Mouse (Mus musculus): ENCODE data around the gene Bcas1. TPM values are rescaled to one million over a fixed set of nuclear protein-coding genes. Genes with fewer than 3 reads are reported as not detected.
"Not testable (repeated sequence)": the region's sequence is repeated elsewhere in the genome, so short reads cannot be mapped to it uniquely, and the experiment has no call there.

Bcas1 gene
- total and polyA plus RNA-seq, 3 experiments = 0.55 TPM; not detected in 2

DNA sequence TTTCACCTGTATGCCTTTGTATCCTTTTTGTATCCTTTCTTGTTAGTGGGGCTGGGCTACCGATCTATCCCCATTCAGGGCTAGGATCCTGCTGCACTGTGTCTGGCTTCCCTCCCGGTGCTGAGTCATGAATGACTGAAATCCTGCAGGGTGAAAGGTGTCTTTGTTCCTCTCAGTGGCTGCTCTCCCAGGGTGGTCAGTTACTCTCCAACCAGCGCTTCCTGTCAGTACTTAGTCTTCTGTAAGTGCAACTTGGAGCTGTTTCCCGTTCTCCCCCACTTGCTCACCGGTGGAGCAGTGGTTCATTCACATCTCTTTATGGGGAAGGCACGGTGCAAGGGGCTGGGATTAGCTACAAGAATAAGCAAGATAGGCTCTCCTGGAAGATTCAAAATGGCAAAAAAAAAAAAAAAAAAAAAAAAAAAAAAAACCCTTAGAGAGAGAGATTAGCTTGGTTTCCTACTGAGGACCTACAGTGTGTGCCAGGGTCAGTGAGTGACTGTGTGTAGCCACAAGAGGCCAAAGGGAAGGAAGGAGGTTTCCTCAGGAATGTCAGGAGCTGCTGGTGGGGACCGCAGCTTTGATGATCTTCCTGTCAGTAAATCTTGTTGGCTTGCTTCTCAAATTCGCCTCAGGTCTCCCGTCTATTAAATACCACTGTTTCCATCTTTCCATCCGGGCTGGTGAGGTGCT lies 42.1 kb upstream of the Bcas1 start:
- DNase-seq (ENCODE audit: low spot score) (no peak), ATAC-seq (ENCODE audit: extremely low read depth, insufficient number of reproducible peaks, low FRiP score, poor library complexity, severe bottlenecking) (no peak)
- no peaks in the 10 kb centered on the region for H3K4me1 ChIP-seq (ENCODE audit: insufficient read depth, low read depth, low read length)
- H3K4me3 ChIP-seq (ENCODE audit: low read depth, low read length) = no peak overlapping the region
- no peaks in the 10 kb centered on the region for H3K36me3 ChIP-seq (replicated peaks)
- no peaks in the 10 kb centered on the region for H3K27me3 ChIP-seq (ENCODE audit: insufficient read depth, low read length)
- TF ChIP-seq TAL1 (conservative IDR thresholded peaks at IDR 0.05; ENCODE audit: low read depth, low read length) = no peak
- TF ChIP-seq CTCF (IDR thresholded peaks at IDR 0.05; ENCODE audit: low read depth, low read length) = no peak
- no peak for TF ChIP-seq GATA1 (IDR thresholded peaks at IDR 0.05; ENCODE audit: borderline replicate concordance, low read length)
- no peak for TF ChIP-seq GATA2 (IDR thresholded peaks at IDR 0.05; ENCODE audit: borderline replicate concordance, low read depth, low read length)
- no peak for TF ChIP-seq POLR2AphosphoS5 (IDR thresholded peaks at IDR 0.05; ENCODE audit: insufficient replicate concordance, low read depth, low read length)
- peaks cover 64% of the 10 kb centered on the region for H3K9me3 ChIP-seq (replicated peaks)

DNA sequence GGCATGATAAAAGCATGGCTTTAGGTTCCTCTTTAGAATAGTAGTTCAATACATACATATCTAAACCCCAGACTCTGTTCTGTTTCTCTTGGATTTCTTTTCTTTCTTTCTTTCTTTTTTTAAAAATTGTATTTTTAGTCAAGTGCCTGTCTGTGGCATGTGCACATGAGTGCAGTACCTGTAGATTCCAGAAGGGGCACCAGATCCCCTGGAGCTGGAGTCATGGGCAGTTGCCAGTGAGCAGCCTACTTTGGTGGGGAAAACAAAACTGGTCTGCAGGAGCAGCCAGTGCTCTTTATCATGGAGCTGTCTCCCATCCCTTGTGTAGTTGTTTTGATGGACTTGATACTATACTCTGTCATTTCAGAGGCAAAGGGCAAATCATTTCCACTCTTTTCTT lies 40.4 kb upstream of the Bcas1 start:
- Histone ChIP-seq H3K36me3 (replicated peaks) (no peaks in the 10 kb centered on the region), H3K27me3 (ENCODE audit: insufficient read depth, low read length) (no peaks in the 10 kb centered on the region), H3K4me3 (ENCODE audit: low read depth, low read length) (no peak overlapping the region), H3K9me3 (replicated peaks) (peaks cover 66% of the 10 kb centered on the region), H3K4me1 (ENCODE audit: insufficient read depth, low read depth, low read length) (no peaks in the 10 kb centered on the region)
- DNase-seq (ENCODE audit: low spot score) = no peak
- no peak for TF ChIP-seq GATA2 (IDR thresholded peaks at IDR 0.05; ENCODE audit: borderline replicate concordance, low read depth, low read length)
- TF ChIP-seq POLR2AphosphoS5 (IDR thresholded peaks at IDR 0.05; ENCODE audit: insufficient replicate concordance, low read depth, low read length) = no peak
- TF ChIP-seq CTCF (IDR thresholded peaks at IDR 0.05; ENCODE audit: low read depth, low read length) = no peak
- TF ChIP-seq TAL1 (conservative IDR thresholded peaks at IDR 0.05; ENCODE audit: low read depth, low read length) = no peak
- no peak for TF ChIP-seq GATA1 (IDR thresholded peaks at IDR 0.05; ENCODE audit: borderline replicate concordance, low read length)
- no peak for ATAC-seq (ENCODE audit: extremely low read depth, insufficient number of reproducible peaks, low FRiP score, poor library complexity, severe bottlenecking)

DNA sequence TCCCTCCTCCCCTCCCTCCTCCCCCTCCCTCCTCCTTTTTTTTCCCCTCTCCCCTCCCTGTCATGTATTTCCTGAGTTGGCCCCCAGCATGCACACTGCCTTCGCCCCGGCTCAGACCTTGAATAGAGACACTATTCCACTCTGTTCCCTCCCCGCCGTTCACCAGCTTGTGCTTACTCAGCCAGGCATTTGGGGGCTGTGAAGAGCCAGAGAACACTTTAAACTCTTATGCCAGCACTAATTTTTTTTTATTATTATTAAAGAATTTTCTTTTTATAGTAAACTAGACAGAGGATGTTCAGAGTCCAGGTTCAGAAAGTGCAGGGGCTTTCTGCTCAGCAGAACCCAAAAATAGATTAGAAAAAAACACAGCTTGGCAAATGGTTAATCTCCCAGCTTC lies 37.2 kb upstream of the Bcas1 start:
- H3K27me3 ChIP-seq (ENCODE audit: insufficient read depth, low read length) = no peaks in the 10 kb centered on the region
- no peak for ATAC-seq (ENCODE audit: extremely low read depth, insufficient number of reproducible peaks, low FRiP score, poor library complexity, severe bottlenecking)

DNA sequence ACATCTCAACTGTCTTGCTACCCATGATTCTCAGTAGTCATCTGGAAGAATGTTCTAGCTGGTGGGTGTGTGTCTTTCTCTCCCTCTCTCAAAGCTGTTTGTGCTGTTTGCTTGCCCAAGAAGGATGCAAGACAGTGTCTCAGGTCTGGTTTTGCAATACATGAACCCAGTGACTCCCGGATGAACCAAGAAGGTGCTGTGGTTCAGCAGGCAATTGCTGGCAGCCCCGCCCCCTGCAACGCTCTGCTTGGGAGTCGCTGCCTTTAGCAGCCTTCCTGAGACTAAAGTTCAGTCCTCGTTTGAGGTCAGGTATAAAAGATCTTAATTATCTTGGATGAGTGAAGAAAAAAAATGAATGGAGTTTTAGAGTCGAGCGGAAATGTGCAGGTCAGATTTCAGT lies 34.0 kb upstream of the Bcas1 start:
- H3K27me3 ChIP-seq (ENCODE audit: insufficient read depth, low read length) = no peaks in the 10 kb centered on the region
- no peak overlapping the region for H3K4me3 ChIP-seq (ENCODE audit: low read depth, low read length)
- no peaks in the 10 kb centered on the region for H3K4me1 ChIP-seq (ENCODE audit: insufficient read depth, low read depth, low read length)
- peaks cover 71% of the 10 kb centered on the region for H3K9me3 ChIP-seq (replicated peaks)
- H3K36me3 ChIP-seq (replicated peaks) = no peaks in the 10 kb centered on the region
- DNase-seq (ENCODE audit: low spot score) = no peak
- ATAC-seq (ENCODE audit: extremely low read depth, insufficient number of reproducible peaks, low FRiP score, poor library complexity, severe bottlenecking) = no peak
- TF ChIP-seq GATA1 (IDR thresholded peaks at IDR 0.05; ENCODE audit: borderline replicate concordance, low read length) (no peak), GATA2 (IDR thresholded peaks at IDR 0.05; ENCODE audit: borderline replicate concordance, low read depth, low read length) (no peak), CTCF (IDR thresholded peaks at IDR 0.05; ENCODE audit: low read depth, low read length) (no peak), TAL1 (conservative IDR thresholded peaks at IDR 0.05; ENCODE audit: low read depth, low read length) (no peak), POLR2AphosphoS5 (IDR thresholded peaks at IDR 0.05; ENCODE audit: insufficient replicate concordance, low read depth, low read length) (no peak)

More for the DNA sequence above, 37.2 kb upstream of the Bcas1 start:
- no peak overlapping the region for H3K4me3 ChIP-seq (ENCODE audit: low read depth, low read length)
- peaks cover 66% of the 10 kb centered on the region for H3K9me3 ChIP-seq (replicated peaks)
- no peaks in the 10 kb centered on the region for H3K36me3 ChIP-seq (replicated peaks)
- DNase-seq (ENCODE audit: low spot score) = no peak
- TF ChIP-seq POLR2AphosphoS5 (IDR thresholded peaks at IDR 0.05; ENCODE audit: insufficient replicate concordance, low read depth, low read length) = no peak
- TF ChIP-seq GATA1 (IDR thresholded peaks at IDR 0.05; ENCODE audit: borderline replicate concordance, low read length) = no peak
- TF ChIP-seq TAL1 (conservative IDR thresholded peaks at IDR 0.05; ENCODE audit: low read depth, low read length) = no peak
- no peak for TF ChIP-seq CTCF (IDR thresholded peaks at IDR 0.05; ENCODE audit: low read depth, low read length)
- no peak for TF ChIP-seq GATA2 (IDR thresholded peaks at IDR 0.05; ENCODE audit: borderline replicate concordance, low read depth, low read length)
- no peaks in the 10 kb centered on the region for H3K4me1 ChIP-seq (ENCODE audit: insufficient read depth, low read depth, low read length)

DNA sequence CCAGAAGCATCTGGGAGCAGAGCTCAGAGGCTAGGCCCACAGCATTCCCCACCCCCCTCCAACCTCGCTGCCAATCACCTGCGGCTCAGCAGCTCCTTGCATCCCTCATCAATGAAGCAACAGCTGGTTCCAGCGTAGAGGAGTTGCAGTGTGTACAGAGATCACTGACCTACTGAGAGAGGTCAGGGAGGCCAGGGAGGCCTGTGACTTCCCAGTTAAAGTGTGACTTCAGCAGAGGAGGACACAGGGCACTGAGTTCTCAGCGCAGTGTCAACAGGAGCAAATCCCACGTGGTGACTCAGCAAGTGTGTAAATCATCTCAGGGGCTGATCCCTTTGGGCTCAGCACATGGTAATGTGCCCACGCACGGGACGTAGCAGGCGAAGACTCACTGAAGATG lies 32.2 kb upstream of the Bcas1 start:
- H3K9me3 ChIP-seq (replicated peaks) = peaks cover 69% of the 10 kb centered on the region
- H3K4me3 ChIP-seq (ENCODE audit: low read depth, low read length) = no peak overlapping the region
- no peaks in the 10 kb centered on the region for H3K36me3 ChIP-seq (replicated peaks)
- H3K27me3 ChIP-seq (ENCODE audit: insufficient read depth, low read length) = no peaks in the 10 kb centered on the region
- no peak for ATAC-seq (ENCODE audit: extremely low read depth, insufficient number of reproducible peaks, low FRiP score, poor library complexity, severe bottlenecking)
- TF ChIP-seq TAL1 (conservative IDR thresholded peaks at IDR 0.05; ENCODE audit: low read depth, low read length) (no peak), POLR2AphosphoS5 (IDR thresholded peaks at IDR 0.05; ENCODE audit: insufficient replicate concordance, low read depth, low read length) (no peak), GATA2 (IDR thresholded peaks at IDR 0.05; ENCODE audit: borderline replicate concordance, low read depth, low read length) (no peak)
- H3K4me1 ChIP-seq (ENCODE audit: insufficient read depth, low read depth, low read length) = no peaks in the 10 kb centered on the region
- DNase-seq (ENCODE audit: low spot score) = no peak

DNA sequence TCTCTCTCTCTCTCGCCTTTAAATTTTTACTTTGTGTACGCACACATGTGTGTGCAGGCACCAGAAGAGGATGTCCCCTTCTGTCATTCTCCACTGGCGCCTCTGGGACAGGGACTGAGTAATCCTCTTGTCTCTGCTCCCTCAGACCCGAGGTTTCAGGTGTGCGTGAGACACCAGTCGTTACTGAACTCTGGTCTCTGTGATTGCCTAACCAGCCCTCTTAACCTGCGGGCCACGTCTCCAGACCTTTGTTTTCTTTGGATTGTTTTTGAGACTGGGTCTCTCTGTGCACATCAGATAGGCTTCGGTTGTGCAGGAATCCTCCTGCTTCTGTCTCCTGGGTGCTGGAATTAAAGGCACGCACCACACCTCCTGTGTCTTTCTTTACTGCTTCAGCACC lies 31.5 kb upstream of the Bcas1 start:
- H3K4me3 ChIP-seq (ENCODE audit: low read depth, low read length) = no peak overlapping the region
- H3K9me3 ChIP-seq (replicated peaks) = peaks cover 69% of the 10 kb centered on the region
- H3K27me3 ChIP-seq (ENCODE audit: insufficient read depth, low read length) = no peaks in the 10 kb centered on the region
- no peak for DNase-seq (ENCODE audit: low spot score)
- TF ChIP-seq CTCF (IDR thresholded peaks at IDR 0.05; ENCODE audit: low read depth, low read length) (no peak), TAL1 (conservative IDR thresholded peaks at IDR 0.05; ENCODE audit: low read depth, low read length) (no peak), GATA2 (IDR thresholded peaks at IDR 0.05; ENCODE audit: borderline replicate concordance, low read depth, low read length) (no peak), GATA1 (IDR thresholded peaks at IDR 0.05; ENCODE audit: borderline replicate concordance, low read length) (no peak), POLR2AphosphoS5 (IDR thresholded peaks at IDR 0.05; ENCODE audit: insufficient replicate concordance, low read depth, low read length) (no peak)
- no peaks in the 10 kb centered on the region for H3K4me1 ChIP-seq (ENCODE audit: insufficient read depth, low read depth, low read length)
- no peaks in the 10 kb centered on the region for H3K36me3 ChIP-seq (replicated peaks)
- ATAC-seq (ENCODE audit: extremely low read depth, insufficient number of reproducible peaks, low FRiP score, poor library complexity, severe bottlenecking) = no peak

DNA sequence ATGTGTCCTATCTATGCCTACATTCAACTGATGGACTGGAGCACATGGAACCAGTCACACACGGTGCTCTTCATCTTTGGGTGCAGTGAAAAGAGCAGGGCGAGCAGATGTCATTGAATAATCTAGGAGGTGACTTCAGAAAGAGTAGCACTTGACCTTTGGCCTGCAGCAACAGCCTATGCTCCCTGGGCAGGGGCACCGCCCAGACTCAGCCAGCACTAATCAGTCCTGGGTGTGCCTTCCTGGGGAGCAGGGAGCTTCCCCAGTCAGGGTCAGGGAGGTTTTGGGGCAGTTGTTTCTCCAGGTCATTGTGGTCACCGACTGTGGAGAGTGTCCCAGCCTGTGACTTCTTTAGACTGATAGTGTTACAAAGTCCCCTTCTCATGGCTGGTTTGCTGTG lies 26.2 kb upstream of the Bcas1 start:
- H3K4me3 ChIP-seq (ENCODE audit: low read depth, low read length); H3K36me3 ChIP-seq (replicated peaks); H3K27me3 ChIP-seq (ENCODE audit: insufficient read depth, low read length); H3K4me1 ChIP-seq (ENCODE audit: insufficient read depth, low read depth, low read length); DNase-seq (ENCODE audit: low spot score); ATAC-seq (ENCODE audit: extremely low read depth, insufficient number of reproducible peaks, low FRiP score, poor library complexity, severe bottlenecking): not testable (repeated sequence)
- peaks cover 70% of the 10 kb centered on the region for H3K9me3 ChIP-seq (replicated peaks)

Data from G1E (cell line).